Mouse (Mus musculus): Measurements from ENCODE around the gene Snx13.

DNA sequence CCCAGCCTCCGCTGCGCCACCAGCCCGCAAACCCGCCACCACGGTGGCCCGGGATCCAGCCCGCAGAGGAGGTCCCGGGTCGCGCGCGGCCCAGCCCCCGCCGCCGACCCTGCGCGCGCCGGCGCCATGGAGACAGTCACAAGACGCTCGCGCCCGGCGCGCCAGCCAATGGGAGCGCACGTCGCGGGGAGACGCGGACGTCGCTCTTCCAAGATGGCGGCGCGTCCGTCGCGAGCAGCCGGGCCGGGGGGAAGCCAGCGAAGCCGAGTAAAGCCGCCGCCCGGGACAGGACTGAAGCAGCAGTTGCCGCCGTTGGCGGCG, at the start of gene Snx13:
- no peak for TF ChIP-seq GATA1 (IDR thresholded peaks at IDR 0.05; ENCODE audit: borderline replicate concordance, low read length)
- no peak for TF ChIP-seq FLI1 (IDR thresholded peaks at IDR 0.05; ENCODE audit: low read length)

Data from megakaryocyte, embryonic 14.5 days (primary cell).